Mouse (Mus musculus) megakaryocyte-erythroid progenitor cell, adult 5-6 weeks (primary cell): ENCODE data around the gene Bdh1. TPM values are rescaled to one million over a fixed set of nuclear protein-coding genes. Genes with fewer than 3 reads are reported as not detected.

ENCODE experiments used
- ATAC-seq: replicated peaks from 2 replicates; pipeline ENCODE4 v1.8.0; 2016; ENCODE audit warnings: mild to moderate bottlenecking, inconsistent platforms; ENCODE audit not compliant: severe bottlenecking, poor library complexity, low FRiP score, low TSS enrichment
- total RNA-seq, 2 experiments: library from RNA; stranded (forward) in 1 of 2; stranded (reverse) in 1 of 2; fragments of 200-1000, 215-1000 nt in 1 of 2; fragments of >200 nt in 1 of 2; fragmentation: Nextera tagmentation in 1 of 2; gene quantifications; 2 replicates each; pipeline ENCODE4 v1.2.3; 2014 to 2017

Gene Bdh1
- total RNA-seq, 2 experiments from 2014 or later, result 16.7 to 47.3 TPM

GRCm38 (mm10) chr16:31426496-31427126 is 4.5 kb downstream of the Bdh1 start:
- peak; percentile 14 for ATAC-seq

DNA sequence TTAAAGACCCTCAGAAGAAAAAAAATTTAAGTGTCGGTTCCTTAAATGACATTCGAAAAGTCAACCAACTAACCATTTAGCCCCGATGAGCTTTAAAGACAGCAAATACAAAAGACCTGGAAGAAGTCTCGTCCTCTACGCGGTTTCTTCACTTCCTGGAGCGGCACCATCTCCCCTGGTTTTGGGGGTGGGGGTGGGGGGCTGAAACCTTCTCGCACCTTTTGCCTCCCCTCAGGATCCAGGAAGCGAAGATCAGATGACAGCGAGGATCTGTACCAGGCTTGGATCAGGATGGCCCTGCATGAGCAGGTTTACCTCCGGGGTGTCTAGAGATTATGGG is 6.2 kb downstream of the Bdh1 start:
- ATAC-seq, result no peak

GRCm38 (mm10) chr16:31428675-31429470 is 6.8 kb downstream of the Bdh1 start:
- ATAC-seq, result peak; percentile 53

GRCm38 (mm10) chr16:31429471-31430155 is 7.5 kb downstream of the Bdh1 start:
- ATAC-seq, result peak; percentile 94

DNA sequence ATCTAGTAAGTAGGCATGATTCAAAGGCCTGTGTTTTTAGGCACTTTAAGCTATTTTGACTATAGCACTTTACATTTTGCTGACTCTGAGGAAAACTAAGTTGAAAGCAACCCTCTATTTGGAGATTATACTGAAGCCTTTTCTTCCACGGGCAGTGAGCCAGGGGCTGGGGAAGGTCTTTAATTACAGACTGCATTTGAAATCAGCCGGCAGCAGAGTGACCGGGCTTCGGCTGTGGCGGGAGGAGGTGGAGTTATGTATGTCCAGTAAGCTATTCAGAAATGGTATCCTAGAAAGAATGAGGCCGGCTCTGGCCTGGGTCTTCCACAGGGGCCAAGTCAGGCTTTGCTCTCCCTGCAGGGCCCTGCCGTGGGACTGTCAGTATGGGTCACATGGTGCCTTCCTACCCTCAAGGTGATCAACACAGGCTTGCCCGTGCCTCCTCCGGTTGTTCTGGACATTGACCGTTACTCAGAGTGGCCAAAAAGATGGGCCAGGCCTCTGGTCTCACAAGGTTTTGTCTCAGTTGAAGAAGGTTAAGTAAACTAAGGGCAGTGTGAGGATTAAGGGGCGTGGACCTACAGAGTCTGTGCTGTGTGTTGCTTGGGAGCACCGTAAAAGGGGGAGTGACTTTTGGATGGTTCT is 11.5 kb downstream of the Bdh1 start:
- no peak for ATAC-seq

GRCm38 (mm10) chr16:31435146-31435545 is 13.1 kb downstream of the Bdh1 start:
- no peak for ATAC-seq

DNA sequence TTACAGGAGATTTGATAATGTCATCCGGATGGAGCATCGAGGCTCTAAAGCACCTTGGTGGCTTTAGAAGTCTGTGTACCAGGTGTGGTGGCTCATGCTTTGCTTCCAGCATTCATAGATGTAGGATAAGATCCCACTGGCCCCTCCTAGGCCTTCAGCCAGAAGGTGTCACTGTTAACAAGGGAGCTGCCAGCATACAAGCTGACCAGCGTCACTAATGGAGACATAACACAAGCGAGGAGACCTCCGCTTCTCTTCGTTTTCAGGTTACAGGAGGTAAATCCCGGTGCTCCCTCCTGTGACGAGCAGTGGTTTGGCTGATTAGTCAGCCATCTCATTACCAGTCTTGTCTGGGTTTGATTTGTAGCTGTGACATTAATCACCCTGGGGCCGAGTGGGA is 14.0 kb downstream of the Bdh1 start:
- no peak for ATAC-seq

- ATAC-seq, result no peak
These were observed 15.3 kb downstream of the Bdh1 start for GRCm38 (mm10) chr16:31437358-31437757.

- ATAC-seq, result no peak
These were observed 17.4 kb downstream of the Bdh1 start for GRCm38 (mm10) chr16:31439529-31439928.

DNA sequence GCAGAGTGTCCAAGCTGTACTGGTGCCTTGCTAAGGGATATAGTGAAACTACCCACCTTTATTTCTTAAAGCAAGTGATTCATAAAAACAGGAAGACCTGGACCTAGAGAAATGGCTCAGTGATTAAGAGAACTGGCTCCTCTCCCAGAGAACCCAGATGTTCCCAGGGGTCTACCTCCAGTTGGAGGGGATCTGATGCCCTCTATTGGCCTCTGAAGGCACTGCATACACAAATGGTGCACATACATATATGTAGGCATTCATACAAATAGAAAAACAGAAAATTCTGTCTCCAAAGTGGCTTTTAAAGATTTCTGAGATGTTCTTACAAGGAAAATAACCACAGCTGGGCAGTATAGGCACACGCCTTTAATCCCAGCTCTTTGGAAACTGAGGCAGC is 18.0 kb downstream of the Bdh1 start:
- no peak for ATAC-seq

DNA sequence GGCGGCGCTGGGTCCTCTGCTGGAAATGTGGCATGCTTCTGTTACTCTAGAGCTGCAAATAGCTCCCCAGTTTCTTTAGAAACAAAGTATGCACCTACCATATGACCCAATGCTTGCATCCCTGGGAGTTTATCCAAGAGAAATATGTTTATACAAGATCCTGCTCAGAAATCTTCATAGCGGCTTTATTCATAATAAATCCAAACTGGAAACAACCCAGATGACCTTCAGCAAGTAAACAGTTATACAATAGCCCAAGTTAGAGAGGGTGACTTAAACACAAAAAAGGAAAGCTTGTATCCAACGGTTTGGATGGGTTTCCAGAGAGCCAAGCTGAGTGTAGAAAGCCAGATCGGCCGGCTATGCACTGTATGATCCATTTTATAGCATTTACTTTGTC is 22.4 kb downstream of the Bdh1 start:
- no peak for ATAC-seq

DNA sequence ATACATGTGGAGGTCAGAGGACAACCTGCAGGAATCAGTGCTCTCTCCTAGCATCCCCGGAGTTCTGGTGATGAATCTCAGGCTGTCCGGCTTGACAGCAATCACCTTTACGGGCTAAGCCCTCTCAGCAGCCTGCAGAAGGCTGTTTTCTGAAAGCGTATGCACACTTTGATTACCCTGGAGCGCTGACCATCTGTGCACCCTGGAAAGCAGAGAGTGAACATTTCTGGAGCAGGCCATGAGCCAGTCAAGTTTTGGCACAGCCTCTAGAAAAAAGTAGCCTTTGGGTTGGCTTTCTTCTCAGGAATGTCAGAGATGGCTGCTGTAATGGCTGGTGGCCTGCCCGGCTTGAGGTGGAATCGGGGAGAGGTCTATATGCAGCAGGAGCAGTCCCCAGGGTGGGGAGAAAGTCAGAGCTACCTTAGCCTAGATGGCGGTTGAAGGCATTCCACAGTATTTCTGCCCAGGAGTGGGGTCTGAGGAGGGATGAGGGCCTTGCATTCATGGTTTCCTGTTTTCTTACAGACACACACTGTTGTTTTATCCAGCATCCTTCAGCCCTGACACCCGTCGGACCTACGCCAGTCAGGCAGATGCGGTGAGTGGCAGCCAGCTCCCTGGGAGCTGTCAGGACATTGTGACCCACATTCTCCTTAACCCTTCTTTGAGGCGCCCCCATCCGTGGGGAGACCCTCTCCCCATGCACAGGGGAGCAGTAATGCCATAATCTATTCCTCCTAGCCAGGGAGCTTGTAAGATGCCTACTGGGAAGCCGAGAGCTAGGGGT is 24.2 kb downstream of the Bdh1 start:
- ATAC-seq, result no peak

DNA sequence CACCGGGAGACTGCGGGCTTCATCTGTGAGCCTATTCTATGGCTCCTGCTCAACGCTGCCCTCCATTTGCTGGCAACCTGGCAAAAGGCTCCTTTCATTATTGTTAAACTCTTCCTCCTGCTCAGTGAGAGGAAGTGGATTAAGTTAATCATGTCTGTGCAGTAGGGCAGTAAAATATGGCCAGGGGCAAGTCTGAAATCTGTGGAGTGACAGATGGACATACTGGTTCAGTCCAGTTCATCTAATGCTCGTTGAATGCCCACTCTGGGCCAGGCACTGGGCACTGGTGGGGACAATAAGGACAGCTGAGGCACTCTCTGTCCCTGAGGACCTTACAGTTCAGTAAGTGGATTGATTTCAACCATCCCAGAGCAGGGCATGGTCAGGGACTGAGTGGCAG is 27.9 kb downstream of the Bdh1 start:
- ATAC-seq, result no peak

DNA sequence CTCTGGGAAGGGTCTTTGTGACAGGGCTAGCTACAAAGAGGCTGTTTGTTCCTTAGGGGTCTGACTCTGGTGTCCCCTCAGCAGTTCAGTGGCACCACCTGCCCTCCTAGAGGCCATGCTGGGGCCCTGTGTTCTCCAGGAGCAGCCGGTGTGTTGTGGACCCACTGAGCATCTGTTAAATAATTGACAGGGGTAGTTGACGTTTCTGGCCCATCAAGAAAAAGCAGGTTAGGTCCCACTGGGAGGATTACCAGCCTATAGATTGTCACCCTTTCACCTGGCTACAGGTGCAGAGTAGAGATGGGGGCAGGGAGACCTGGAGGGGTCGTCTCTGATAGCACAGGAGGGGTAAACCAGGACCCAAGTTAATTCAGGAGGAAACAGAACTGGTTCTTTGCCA is 29.2 kb downstream of the Bdh1 start:
- ATAC-seq, result no peak

DNA sequence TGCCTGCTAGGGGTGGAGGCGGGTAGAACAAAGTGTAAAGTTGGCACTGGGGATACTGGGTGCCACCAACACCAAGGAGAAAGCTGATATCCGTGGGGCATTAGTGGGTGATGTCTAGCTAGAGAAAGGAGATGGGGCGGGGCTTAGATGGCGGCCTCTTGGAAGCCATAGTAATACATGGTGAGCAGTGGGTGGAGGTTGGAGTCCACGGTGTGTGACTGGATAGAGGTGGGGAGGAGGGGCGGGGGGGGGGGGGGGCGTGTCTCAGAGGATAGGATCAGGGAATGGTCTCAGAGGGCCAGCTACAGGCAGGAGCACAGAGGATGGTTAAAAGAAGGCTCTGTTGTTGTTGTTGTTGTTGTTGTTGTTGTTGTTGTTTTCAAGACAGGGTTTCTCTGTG is 30.4 kb downstream of the Bdh1 start:
- no peak for ATAC-seq

DNA sequence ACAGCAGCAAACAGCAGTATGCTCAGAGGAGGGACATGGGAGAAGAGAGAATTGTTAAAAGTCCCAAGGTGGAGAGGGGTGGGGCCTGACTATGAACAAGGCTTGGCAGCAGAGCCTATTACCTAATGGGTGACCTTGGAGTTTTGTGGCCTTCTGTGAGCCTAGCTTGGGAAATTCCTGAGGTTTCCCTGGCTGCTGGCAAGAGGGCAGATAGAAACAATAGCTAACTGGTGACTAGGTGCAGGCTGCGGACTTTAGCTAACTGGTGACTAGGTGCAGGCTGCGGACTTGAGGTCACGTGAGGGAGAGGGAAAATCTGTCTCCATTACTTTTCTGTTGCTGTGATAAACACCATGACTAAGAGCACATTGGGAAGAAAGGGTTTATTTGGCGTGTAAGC is 31.9 kb downstream of the Bdh1 start:
- ATAC-seq, result no peak

GRCm38 (mm10) chr16:31455276-31456045 is 33.4 kb downstream of the Bdh1 start:
- no peak for ATAC-seq

DNA sequence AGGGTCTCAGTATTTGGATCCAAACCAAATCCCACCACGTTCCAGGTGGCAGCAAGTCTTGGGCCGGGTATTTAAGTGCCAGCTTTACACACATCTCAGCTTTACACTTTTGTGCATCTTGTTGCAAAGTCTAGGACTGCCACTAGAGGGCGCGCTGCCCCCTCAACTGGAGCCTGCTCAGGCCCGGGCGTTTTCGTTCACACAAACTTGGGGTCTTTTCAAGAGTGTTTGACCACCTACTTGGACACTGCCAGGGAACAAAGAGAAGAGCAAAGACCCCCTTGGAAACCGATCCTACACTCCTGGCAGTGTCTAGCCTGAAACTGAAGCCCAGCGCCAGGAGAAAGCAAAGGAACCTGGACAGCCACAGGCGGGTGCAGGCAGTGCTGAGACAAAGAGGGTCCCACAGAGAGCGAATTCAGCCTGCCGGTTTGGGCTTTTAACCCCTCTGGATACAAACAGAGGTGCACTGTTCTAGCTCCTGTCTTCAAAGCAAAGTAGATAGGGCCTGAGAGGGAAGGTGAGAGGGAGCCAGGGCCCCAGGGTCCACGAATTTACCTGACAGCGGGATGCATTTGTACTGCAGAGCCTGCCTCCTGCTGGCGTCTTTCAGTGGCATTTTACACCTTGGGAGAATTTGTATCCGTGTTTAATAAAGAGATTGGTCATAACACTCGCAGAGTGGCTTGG is 36.3 kb downstream of the Bdh1 start:
- ATAC-seq, result peak; percentile 71; the same call in 1 of the 2 replicates
